Mouse (Mus musculus) ES-E14 (cell line): ENCODE data around the gene Olfr1062.

Source experiments
- HCFC1 ChIP-seq: IDR thresholded peaks from 2 replicates; pipeline ENCODE4 v1.6.1; 2012; ENCODE audit warnings: low read length, inconsistent platforms, borderline replicate concordance; ENCODE audit not compliant: insufficient read depth
- MAFK ChIP-seq: IDR thresholded peaks from 2 replicates; pipeline ENCODE4 v1.6.1; 2014; ENCODE audit warnings: mild to moderate bottlenecking, low read depth, low read length, inconsistent platforms; ENCODE audit not compliant: insufficient read depth
- ZC3H11A ChIP-seq: IDR thresholded peaks from 2 replicates; pipeline ENCODE4 v1.6.1; 2012; ENCODE audit warnings: low read depth, mild to moderate bottlenecking, inconsistent platforms, low read length, borderline replicate concordance
- ZNF384 ChIP-seq: IDR thresholded peaks from 2 replicates; pipeline ENCODE4 v1.6.1; 2012; ENCODE audit warnings: low read depth, low read length, inconsistent platforms

DNA sequence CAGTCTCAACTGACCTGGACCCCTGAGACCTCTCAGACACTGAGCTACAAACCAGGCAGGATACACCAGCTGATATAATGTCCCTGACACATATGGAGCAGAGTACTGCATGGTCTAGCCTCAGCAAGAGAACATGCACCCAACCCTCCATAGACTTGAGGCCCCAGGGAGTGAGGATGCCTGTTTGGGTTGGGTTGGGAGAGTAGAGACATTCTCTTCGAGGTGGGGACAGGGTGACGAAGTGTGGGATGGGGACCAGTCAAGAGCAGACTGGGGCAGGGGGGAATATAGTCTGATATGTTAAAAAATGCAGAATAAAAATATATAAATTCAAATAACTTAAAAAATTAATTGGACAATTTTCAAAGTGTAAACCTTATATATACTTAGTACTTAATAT is 31.4 kb downstream of the Olfr1062 start:
- TF ChIP-seq HCFC1 (no peak), ZC3H11A (no peak), MAFK (no peak), ZNF384 (no peak)
